Mouse (Mus musculus) thymus, postnatal 25 days (tissue): ENCODE data around the gene 1810049J17Rik.

ENCODE experiments used
- DNase-seq: peaks from one replicate; pipeline ENCODE4 v3.0.0; 2022

Gene 1810049J17Rik

GRCm38 (mm10) chr15:12341401-12341758 lies 19.7 kb upstream of the 1810049J17Rik start:
- DNase-seq, result no peak

- no peak for DNase-seq
Observed at GRCm38 (mm10) chr15:12340536-12341400, 19.1 kb upstream of the 1810049J17Rik start.

DNA sequence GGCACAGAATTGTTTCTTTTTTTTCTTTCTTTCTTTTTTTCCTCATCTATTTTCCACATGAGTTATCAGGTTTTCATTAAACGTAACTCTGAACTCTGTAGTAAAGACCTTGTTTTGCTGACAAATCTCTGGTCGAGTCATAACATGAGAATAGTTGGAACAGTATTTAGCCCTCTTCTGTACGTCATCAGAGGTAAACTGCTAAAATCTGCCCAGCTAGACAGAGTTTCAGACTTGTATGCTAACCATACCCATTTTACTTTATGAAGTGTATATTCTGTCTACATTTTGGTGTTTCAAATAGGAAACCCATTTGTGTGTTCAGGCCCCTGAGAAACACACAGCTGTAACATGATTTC lies 16.1 kb upstream of the 1810049J17Rik start:
- DNase-seq, result no peak

- no peak for DNase-seq
Observed at GRCm38 (mm10) chr15:12337030-12337778, 15.5 kb upstream of the 1810049J17Rik start.

DNA sequence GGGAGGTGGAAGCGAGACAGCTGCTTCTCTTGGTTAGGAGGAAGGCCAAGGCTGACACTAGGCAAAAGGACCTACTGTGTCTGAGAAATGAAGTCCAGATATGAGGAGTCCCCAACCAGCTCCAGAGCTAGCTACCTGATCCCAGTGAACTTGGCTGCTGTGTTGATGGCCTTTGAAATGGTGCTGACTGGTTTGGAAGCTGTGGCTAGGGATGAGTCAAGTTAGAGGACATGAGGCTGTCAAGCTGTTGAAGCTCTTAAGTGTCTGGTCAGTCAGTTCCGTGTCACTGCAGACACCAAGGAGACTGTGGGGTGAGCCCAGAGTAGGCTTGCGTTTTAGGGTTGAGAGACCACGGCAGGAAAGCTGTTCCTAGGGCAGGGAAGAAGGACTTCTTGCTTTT lies 12.7 kb upstream of the 1810049J17Rik start:
- no peak for DNase-seq

GRCm38 (mm10) chr15:12331300-12331699 lies 9.6 kb upstream of the 1810049J17Rik start:
- no peak for DNase-seq

DNA sequence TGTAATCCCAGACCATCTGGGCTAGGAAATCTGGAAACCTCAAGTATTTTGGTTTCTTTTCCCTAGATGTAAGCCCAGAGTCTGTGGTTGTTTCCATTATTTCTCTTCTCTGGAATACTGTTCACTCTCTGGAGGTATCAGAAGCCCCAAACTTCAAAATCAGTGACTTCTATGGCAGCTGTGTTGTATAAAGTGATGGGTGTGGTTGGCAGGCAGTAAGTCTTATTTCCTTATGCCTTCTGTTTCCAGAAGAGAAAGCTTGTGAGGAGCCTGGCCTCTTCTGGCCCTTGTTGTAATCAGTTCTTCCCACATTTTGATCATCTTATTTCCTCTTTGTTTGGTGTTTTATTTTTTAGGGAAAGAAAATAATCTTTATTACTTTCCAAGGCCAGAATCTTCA lies 9.2 kb upstream of the 1810049J17Rik start:
- no peak for DNase-seq

DNA sequence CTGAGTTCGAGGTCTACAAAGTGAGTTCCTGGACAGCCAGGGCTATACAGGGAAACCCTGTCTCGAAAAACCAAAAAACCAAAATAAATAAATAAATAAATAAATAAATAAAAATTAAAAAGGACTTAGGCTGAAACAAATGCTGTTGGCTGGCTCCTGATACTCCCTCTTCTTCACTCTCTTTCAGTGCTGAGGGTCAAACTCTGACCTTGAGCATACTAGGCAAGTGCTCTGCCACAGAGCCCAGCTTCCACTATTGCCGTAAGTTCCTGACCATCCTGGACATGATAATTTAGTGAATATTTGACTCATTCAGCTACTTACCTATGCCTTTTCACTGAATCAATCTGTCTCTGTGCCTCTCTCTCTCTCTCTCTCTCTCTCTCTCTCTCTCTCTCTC lies 8.7 kb upstream of the 1810049J17Rik start:
- no peak for DNase-seq

GRCm38 (mm10) chr15:12324326-12324725 lies 2.6 kb upstream of the 1810049J17Rik start:
- DNase-seq, result no peak

GRCm38 (mm10) chr15:12322676-12323402 lies 1.1 kb upstream of the 1810049J17Rik start:
- no peak for DNase-seq

- DNase-seq, result peak; percentile 94
Observed at GRCm38 (mm10) chr15:12321091-12321787, 460 bp downstream of the 1810049J17Rik start, which contains the start of gene Golph3. Golph3 (plus strand) TSS chr15:12321450.

DNA sequence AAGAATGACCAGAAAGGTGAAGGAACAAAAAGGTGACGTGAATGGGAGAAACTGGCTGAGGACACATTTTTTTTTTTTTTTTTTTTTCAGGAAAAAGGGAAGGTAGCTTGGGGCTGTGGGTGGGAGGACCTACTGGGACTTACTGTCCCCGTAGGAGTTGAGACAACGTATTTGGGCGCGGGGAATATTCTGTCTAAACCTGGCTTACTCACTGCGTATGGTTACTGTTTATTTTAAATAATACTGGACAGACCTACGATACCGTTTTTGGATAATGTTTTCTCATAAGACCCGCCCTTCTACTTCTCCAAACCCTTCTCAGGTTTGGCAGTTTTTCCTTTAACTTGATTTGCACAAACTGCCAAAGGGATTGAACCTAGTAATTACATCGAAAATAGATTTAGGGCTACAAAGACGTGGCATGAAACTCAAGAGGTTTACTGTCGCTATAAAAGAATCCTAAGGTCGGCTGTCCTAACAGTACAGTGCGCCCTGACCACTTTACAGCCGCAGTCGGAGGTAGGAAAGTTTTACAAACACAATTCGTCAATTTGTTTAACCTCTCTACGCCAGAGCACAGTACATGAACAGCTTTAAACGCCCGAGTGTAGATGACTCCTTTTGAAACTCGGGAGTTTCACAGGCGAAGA lies 1.1 kb downstream of the 1810049J17Rik start:
- no peak for DNase-seq

- no peak for DNase-seq
Observed at GRCm38 (mm10) chr15:12319889-12320288, 1.8 kb downstream of the 1810049J17Rik start.

GRCm38 (mm10) chr15:12318451-12318850 lies 3.2 kb downstream of the 1810049J17Rik start:
- DNase-seq, result no peak

DNA sequence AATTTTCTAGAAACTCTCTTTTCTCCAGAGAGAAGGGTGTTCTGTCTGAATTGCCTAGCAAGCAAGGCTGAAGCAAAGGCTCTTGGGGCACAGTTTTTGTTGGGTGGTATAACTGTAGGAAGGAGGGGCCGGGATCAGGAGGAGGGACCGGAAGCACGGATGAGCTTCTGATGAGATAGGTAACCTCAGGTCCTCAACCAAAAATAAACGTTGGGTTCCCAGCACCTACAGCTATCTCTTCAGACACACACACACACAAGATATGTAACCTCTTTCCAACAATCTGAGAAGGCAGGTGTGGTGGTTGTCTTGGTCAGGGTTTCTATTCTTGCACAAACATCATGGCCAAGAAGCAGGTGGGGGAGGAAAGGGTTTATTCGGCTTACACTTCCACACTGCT lies 4.4 kb downstream of the 1810049J17Rik start:
- no peak for DNase-seq

GRCm38 (mm10) chr15:12315996-12316395 lies 5.7 kb downstream of the 1810049J17Rik start:
- no peak for DNase-seq

GRCm38 (mm10) chr15:12314584-12314983 lies 7.1 kb downstream of the 1810049J17Rik start:
- DNase-seq, result no peak

DNA sequence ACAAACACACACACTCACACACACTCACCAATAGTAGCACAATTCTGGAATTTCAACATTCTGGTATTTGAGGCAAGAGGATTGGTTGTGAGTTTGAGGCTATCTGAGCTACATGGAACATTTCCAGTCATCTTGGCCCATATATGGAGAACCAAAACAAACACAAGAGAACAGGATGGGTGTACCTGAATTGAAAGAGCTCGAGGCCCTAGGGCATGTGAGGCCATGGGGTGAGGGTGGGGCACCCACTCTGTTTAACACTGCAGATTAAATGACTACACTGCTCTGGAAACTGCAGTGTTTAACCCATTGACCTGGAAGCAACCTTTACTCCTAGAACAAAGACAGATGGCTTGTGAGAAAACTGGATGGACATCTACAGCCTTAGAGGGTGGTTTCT lies 8.4 kb downstream of the 1810049J17Rik start:
- no peak for DNase-seq

GRCm38 (mm10) chr15:12311465-12311864 lies 10.2 kb downstream of the 1810049J17Rik start:
- no peak for DNase-seq

- no peak for DNase-seq
Observed at GRCm38 (mm10) chr15:12310676-12311075, 11.0 kb downstream of the 1810049J17Rik start.

DNA sequence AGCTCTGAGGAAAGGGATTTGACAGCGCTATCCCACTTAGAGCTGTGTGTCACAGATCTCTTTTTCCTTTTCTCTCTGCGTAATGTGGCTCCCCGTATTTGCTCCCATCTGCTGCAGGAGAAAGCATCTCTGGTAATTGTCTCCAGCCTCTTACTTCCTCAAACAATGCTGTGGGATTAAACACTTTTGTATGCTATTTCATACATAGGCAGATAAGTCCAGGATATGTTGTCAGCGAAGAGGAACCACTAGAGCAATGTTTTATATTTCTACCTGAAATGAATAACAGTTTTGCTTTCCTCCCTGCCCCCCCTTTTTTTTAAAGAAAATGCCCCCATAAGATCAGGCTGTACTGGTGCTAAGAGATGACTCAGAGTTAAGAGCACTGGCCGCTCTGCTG lies 13.2 kb downstream of the 1810049J17Rik start:
- no peak for DNase-seq

DNA sequence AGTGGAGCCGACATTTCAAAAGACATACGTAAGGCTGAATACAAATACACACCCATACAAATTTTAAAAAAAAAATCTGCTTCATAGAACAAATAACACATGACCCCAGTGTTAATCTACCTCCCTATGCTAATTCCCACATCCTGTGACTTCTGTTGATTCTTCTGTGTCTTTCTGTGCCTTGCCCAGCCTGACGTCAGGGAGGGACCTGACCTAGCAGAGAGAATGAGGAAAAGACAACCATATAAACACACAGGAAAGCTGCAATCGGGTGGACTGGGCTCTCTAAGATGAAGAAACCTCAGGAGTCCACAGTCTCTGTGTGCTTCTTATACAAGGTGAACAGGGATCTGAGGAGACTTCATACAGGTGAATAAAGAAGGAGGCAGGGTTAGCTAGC lies 14.6 kb downstream of the 1810049J17Rik start:
- DNase-seq, result no peak
